Mouse (Mus musculus): Measurements from ENCODE around the gene Ccdc13. TPM values are rescaled to one million over a fixed set of nuclear protein-coding genes. Genes with fewer than 3 reads are reported as not detected.

Gene Ccdc13
- total and polyA plus RNA-seq, 2 experiments from 2014 or later = 3.3 to 5.6 TPM

DNA sequence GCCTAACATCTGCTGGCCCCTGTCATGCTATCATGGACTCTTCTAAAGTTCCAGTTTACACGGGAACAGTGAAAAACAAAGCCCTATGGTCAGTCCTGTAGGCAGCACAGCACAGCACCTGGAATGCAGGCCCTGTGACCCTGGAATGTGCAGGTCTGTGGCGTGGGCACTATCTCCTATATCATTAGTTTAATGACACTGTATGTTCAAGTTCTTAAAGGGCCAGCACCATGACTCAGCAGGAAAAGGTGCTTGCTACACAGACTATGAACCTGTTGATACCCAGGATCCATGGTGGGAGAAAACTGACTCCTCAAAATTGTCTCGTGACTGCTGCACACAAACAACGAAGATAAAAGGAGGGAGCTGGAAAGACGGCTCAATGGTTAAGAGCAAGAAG, 8.6 kb upstream of the Ccdc13 start:
- Histone ChIP-seq H3K4me1 (ENCODE audit: insufficient read depth, low read length) (no peaks in the 10 kb centered on the region), H3K27ac (no peak overlapping the region), H3K9me3 (ENCODE audit: low read length) (no peaks in the 10 kb centered on the region), H3K4me3 (ENCODE audit: low read length) (no peak overlapping the region), H3K27me3 (ENCODE audit: insufficient read depth, low read length) (no peaks in the 10 kb centered on the region), H3K36me3 (ENCODE audit: insufficient read depth, low read length) (peaks cover 32% of the 10 kb centered on the region), H3K9ac (replicated peaks; ENCODE audit: low read length) (no peak overlapping the region), H3K4me2 (ENCODE audit: low read depth, low read length) (no peak overlapping the region)
- ATAC-seq = no peak
- TF ChIP-seq CTCF (IDR thresholded peaks at IDR 0.05; ENCODE audit: low read depth) = no peak
- WGBS = 84% methylated on average over 5 of the region's 5 CpGs
- no peak for DNase-seq (ENCODE audit: low spot score)

DNA sequence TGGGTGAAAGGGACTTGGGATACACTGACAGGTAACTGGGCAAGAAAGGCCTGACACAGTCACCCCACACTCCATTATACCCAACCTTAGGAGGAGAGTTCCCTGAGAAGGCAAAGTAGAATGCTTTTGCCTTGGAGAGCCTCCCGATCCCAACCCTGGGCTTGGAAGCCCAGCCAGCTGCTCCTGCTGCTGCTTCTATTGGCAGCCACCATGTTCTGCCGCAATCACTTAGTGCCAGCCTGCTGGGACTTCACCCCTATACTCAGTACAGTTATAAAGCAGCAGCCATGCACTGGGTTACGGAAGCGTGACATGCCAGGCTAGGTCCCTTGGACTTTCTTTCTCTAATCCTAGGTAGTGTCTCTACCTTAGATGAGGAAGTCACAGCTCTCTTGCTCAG, 7.9 kb upstream of the Ccdc13 start:
- ATAC-seq = no peak
- H3K27me3 ChIP-seq (ENCODE audit: insufficient read depth, low read length) = no peaks in the 10 kb centered on the region

DNA sequence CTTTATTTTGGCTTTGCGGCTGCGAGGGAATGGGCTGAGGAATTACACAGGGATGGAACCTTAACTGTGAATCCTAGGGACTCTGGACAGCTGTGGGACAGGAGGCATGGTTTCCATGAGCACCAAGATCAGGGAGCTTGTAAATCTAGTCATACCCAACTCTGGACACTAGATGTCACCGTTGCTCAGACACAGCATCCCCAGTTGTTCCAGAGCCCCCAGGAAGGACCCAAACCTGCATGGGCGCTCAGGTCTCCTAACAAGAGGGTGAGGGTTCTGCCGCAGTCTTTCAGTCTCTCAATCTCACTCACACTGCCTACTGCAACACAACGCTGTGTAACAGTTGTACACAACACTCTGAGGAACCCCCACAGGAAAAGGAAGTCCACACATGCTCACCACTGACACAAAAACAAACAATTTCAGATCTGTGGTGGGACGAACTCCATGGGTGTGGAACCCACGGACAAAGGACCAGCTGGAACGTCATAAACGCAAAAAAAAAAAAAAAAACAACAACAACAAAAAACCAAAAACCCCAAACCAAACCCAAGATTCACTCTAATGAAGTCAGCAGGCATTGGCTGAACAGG, 7.4 kb upstream of the Ccdc13 start:
- Histone ChIP-seq H3K4me2 (ENCODE audit: low read depth, low read length) (no peak overlapping the region), H3K9me3 (ENCODE audit: low read length) (no peaks in the 10 kb centered on the region), H3K4me1 (ENCODE audit: insufficient read depth, low read length) (no peaks in the 10 kb centered on the region), H3K27ac (no peak overlapping the region), H3K36me3 (ENCODE audit: insufficient read depth, low read length) (peaks cover 29% of the 10 kb centered on the region), H3K27me3 (ENCODE audit: insufficient read depth, low read length) (no peaks in the 10 kb centered on the region), H3K4me3 (ENCODE audit: low read length) (no peak overlapping the region), H3K9ac (replicated peaks; ENCODE audit: low read length) (no peak overlapping the region)
- TF ChIP-seq CTCF (IDR thresholded peaks at IDR 0.05; ENCODE audit: low read depth) = peak; percentile 79
- ATAC-seq (peak; percentile 69; the same call in 1 of the 2 replicates), DNase-seq (ENCODE audit: low spot score) (peak; percentile 72)
- 53% methylated on average over 10 of the region's 10 CpGs for WGBS

More for the DNA sequence above, 7.9 kb upstream of the Ccdc13 start:
- Histone ChIP-seq H3K4me3 (ENCODE audit: low read length) (no peak overlapping the region), H3K9me3 (ENCODE audit: low read length) (no peaks in the 10 kb centered on the region), H3K27ac (no peak overlapping the region), H3K36me3 (ENCODE audit: insufficient read depth, low read length) (peaks cover 32% of the 10 kb centered on the region), H3K4me1 (ENCODE audit: insufficient read depth, low read length) (no peaks in the 10 kb centered on the region), H3K4me2 (ENCODE audit: low read depth, low read length) (no peak overlapping the region), H3K9ac (replicated peaks; ENCODE audit: low read length) (no peak overlapping the region)
- WGBS = 81% methylated on average over 4 of the region's 4 CpGs
- no peak for DNase-seq (ENCODE audit: low spot score)
- TF ChIP-seq CTCF (IDR thresholded peaks at IDR 0.05; ENCODE audit: low read depth) = no peak

DNA sequence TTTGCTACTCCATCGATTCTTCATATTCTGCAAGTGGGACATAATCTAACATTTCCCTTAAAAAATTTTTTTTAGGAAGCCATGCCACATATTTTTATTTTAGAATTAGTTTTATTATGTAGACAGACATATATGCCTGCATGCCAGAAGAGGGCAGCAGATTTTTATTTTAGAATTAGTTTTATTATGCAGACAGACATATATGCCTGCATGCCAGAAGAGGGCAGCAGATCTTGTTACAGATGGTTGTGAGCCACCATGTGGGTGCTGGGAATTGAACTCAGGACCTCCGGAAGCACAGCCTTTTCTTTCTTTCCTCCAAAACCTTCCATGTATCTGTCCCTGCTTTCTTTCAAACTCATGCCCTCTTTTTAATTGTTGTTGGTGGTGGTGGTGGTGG, 3.7 kb upstream of the Ccdc13 start:
- no peak overlapping the region for H3K4me3 ChIP-seq (ENCODE audit: low read length)
- H3K27me3 ChIP-seq (ENCODE audit: insufficient read depth, low read length) = no peaks in the 10 kb centered on the region
- no peaks in the 10 kb centered on the region for H3K9me3 ChIP-seq (ENCODE audit: low read length)
- TF ChIP-seq CTCF (IDR thresholded peaks at IDR 0.05; ENCODE audit: low read depth) = peak; percentile 51
- no peak overlapping the region for H3K4me2 ChIP-seq (ENCODE audit: low read depth, low read length)
- no peak for DNase-seq (ENCODE audit: low spot score)
- no peak overlapping the region for H3K9ac ChIP-seq (replicated peaks; ENCODE audit: low read length)
- no peak for ATAC-seq
- H3K27ac ChIP-seq = no peak overlapping the region
- 0 out of 2 replicates have a peak, but pooled peaks cover 8% of the 10 kb centered on the region for H3K36me3 ChIP-seq (ENCODE audit: insufficient read depth, low read length)
- WGBS = 98% methylated on average over 2 of the region's 2 CpGs
- no peaks in the 10 kb centered on the region for H3K4me1 ChIP-seq (ENCODE audit: insufficient read depth, low read length)

DNA sequence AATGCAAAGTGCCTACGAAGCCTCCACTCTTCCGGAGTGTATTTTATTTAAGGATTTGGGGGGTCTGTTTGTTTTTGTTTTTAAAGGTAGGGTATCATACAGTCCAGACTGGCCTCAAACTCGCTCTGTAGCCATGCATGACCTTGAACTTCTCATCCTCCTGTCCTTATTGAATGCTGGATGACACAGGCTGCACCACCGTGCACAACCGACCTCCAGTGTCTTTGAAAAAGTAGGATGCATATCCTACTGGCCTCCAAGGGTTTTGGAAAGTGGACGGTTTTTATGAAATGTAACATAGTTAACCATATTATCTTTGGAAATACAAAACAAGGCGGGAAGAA, 333 bp upstream of the Ccdc13 start:
- no peak for DNase-seq (ENCODE audit: low spot score)
- H3K4me2 ChIP-seq (ENCODE audit: low read depth, low read length) = peak overlapping the region; percentile 64
- H3K9ac ChIP-seq (replicated peaks; ENCODE audit: low read length) = peak overlapping the region; percentile 51
- H3K4me1 ChIP-seq (ENCODE audit: insufficient read depth, low read length) = no peaks in the 10 kb centered on the region
- no peaks in the 10 kb centered on the region for H3K36me3 ChIP-seq (ENCODE audit: insufficient read depth, low read length)
- peak; percentile 76 for ATAC-seq
- no peak for TF ChIP-seq CTCF (IDR thresholded peaks at IDR 0.05; ENCODE audit: low read depth)
- H3K27me3 ChIP-seq (ENCODE audit: insufficient read depth, low read length) = no peaks in the 10 kb centered on the region
- 28% methylated on average over 7 of the region's 7 CpGs for WGBS
- H3K4me3 ChIP-seq (ENCODE audit: low read length) = peak overlapping the region; percentile 42
- no peak overlapping the region for H3K27ac ChIP-seq
- no peaks in the 10 kb centered on the region for H3K9me3 ChIP-seq (ENCODE audit: low read length)

DNA sequence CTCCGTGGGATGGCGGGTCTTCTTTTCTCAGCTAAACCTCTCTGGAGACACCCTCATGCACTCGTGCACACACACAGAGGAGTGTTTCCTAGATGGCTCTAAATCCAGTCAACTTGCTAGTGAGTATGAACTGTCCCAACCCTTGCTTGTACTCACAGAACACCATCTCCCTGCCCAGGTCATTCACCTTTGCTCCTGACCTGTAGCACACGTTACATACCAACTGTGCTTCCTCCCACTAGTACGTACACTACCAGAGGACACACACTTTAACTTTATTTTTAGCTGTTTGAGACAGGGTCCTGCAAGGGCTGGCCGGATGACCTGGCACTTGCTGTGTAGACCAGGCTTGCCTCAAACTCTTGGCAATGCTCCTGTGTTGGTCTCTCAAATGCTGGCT, 1.3 kb downstream of the Ccdc13 start:
- WGBS = 98% methylated on average over 6 of the region's 6 CpGs
- no peak overlapping the region for H3K4me3 ChIP-seq (ENCODE audit: low read length)
- no peaks in the 10 kb centered on the region for H3K27me3 ChIP-seq (ENCODE audit: insufficient read depth, low read length)
- no peaks in the 10 kb centered on the region for H3K36me3 ChIP-seq (ENCODE audit: insufficient read depth, low read length)
- TF ChIP-seq CTCF (IDR thresholded peaks at IDR 0.05; ENCODE audit: low read depth) = no peak
- no peaks in the 10 kb centered on the region for H3K4me1 ChIP-seq (ENCODE audit: insufficient read depth, low read length)
- H3K4me2 ChIP-seq (ENCODE audit: low read depth, low read length) = no peak overlapping the region
- ATAC-seq (no peak), DNase-seq (ENCODE audit: low spot score) (no peak)
- H3K9me3 ChIP-seq (ENCODE audit: low read length) = no peaks in the 10 kb centered on the region
- no peak overlapping the region for H3K27ac ChIP-seq
- H3K9ac ChIP-seq (replicated peaks; ENCODE audit: low read length) = no peak overlapping the region

DNA sequence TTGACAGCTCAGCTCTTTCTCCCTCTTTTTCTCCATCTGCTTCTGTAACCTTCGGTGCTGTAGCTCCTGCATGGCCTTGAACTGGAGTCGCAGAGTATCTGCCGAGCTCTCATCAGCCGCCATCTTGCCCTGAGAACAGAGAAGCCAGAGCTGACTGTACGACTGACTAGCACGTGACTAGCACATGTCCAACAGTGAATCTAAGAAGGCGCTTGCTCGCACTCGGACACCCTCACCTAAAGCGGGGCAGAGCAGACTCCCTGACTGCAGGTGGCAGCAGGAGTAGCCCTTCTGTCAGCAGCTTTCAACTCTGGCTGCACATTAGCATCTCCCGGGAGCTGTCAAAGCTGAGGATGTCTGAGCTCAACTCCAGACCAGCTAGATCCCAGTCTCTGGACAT, 5.4 kb downstream of the Ccdc13 start:
- Histone ChIP-seq H3K9ac (replicated peaks; ENCODE audit: low read length) (no peak overlapping the region), H3K9me3 (ENCODE audit: low read length) (no peaks in the 10 kb centered on the region), H3K27ac (no peak overlapping the region), H3K4me3 (ENCODE audit: low read length) (no peak overlapping the region), H3K4me2 (ENCODE audit: low read depth, low read length) (no peak overlapping the region), H3K27me3 (ENCODE audit: insufficient read depth, low read length) (no peaks in the 10 kb centered on the region), H3K4me1 (ENCODE audit: insufficient read depth, low read length) (no peaks in the 10 kb centered on the region), H3K36me3 (ENCODE audit: insufficient read depth, low read length) (no peaks in the 10 kb centered on the region)
- no peak for ATAC-seq
- 85% methylated on average over 11 of the region's 11 CpGs for WGBS
- no peak for TF ChIP-seq CTCF (IDR thresholded peaks at IDR 0.05; ENCODE audit: low read depth)
- DNase-seq (ENCODE audit: low spot score) = no peak
